Mouse (Mus musculus) left cerebral cortex, postnatal 36 days (tissue): ENCODE measurements around the gene Bpgm. TPM values are rescaled to one million over a fixed set of nuclear protein-coding genes. Genes with fewer than 3 reads are reported as not detected.

Experiments
- DNase-seq, 2 experiments: peaks; one replicate each; pipeline ENCODE4 v3.0.0; 2021 to 2022; ENCODE audit warnings: low spot score in 2 of 2, mixed read lengths in 1 of 2
- intact Hi-C: fragments of 180-260 bp; cut with DNase I; formaldehyde crosslinking; loops from one replicate; pipeline ENCODE4 v1.15.1; 2025
- total RNA-seq, 2 experiments: library from RNA; stranded (reverse); gene quantifications; 2 replicates each; pipeline ENCODE4 v1.2.3; 2021

Bpgm gene
- total RNA-seq, result 10 to 100 TPM; 63.2 to 70.6 TPM

- DNase-seq, result peak; percentile 99 to 100
- intact Hi-C loops, result no loop called here
Measured at GRCm38 (mm10) chr6:34475974-34476794, at the start of gene Bpgm. Gene Bpgm (plus strand): TSS chr6:34476207.

GRCm38 (mm10) chr6:34439006-34439405, 37.0 kb upstream of the Bpgm start:
- intact Hi-C loops, result no loop called here
- no peak for DNase-seq

- intact Hi-C loops, result no loop called here
- no peak for DNase-seq
Measured at GRCm38 (mm10) chr6:34441556-34442257, 34.3 kb upstream of the Bpgm start.

- intact Hi-C loops, result no loop called here
- DNase-seq, result no peak
Measured at GRCm38 (mm10) chr6:34443791-34444190, 32.2 kb upstream of the Bpgm start.

GRCm38 (mm10) chr6:34447961-34448360, 28.0 kb upstream of the Bpgm start:
- DNase-seq, result peak; percentile 49 to 68
- intact Hi-C loops, result loop anchor here (1.0 to 5.0 kb wide), 2 partner anchors 76 to 156 kb away; no protein-coding TSS in a partner anchor

GRCm38 (mm10) chr6:34448696-34449095, 27.3 kb upstream of the Bpgm start:
- intact Hi-C loops, result loop anchor here (1.0 to 5.0 kb wide), 2 partner anchors 76 to 156 kb away; no protein-coding TSS in a partner anchor
- DNase-seq, result no peak

- DNase-seq, result no peak
- intact Hi-C loops, result no loop called here
Measured at GRCm38 (mm10) chr6:34452963-34453770, 22.8 kb upstream of the Bpgm start.

GRCm38 (mm10) chr6:34459456-34459855, 16.6 kb upstream of the Bpgm start:
- no peak for DNase-seq
- intact Hi-C loops, result no loop called here

GRCm38 (mm10) chr6:34460651-34461050, 15.4 kb upstream of the Bpgm start:
- intact Hi-C loops, result no loop called here
- DNase-seq, result no peak

GRCm38 (mm10) chr6:34463582-34463981, 12.4 kb upstream of the Bpgm start:
- intact Hi-C loops, result no loop called here
- no peak for DNase-seq

GRCm38 (mm10) chr6:34471434-34472110, 4.4 kb upstream of the Bpgm start:
- DNase-seq, result no peak
- intact Hi-C loops, result no loop called here

- intact Hi-C loops, result no loop called here
- DNase-seq, result no peak
Measured at GRCm38 (mm10) chr6:34473346-34473745, 2.7 kb upstream of the Bpgm start.

GRCm38 (mm10) chr6:34474031-34474430, 2.0 kb upstream of the Bpgm start:
- no peak for DNase-seq
- intact Hi-C loops, result no loop called here

- intact Hi-C loops, result no loop called here
Measured at GRCm38 (mm10) chr6:34475391-34475790, 616 bp upstream of the Bpgm start.

GRCm38 (mm10) chr6:34478036-34478435, 2.0 kb downstream of the Bpgm start:
- DNase-seq, result no peak
- intact Hi-C loops, result no loop called here

More at GRCm38 (mm10) chr6:34475391-34475790, 616 bp upstream of the Bpgm start:
- DNase-seq, result no peak

GRCm38 (mm10) chr6:34478677-34479360, 2.8 kb downstream of the Bpgm start:
- intact Hi-C loops, result no loop called here
- DNase-seq, result no peak

GRCm38 (mm10) chr6:34479531-34479930, 3.5 kb downstream of the Bpgm start:
- intact Hi-C loops, result no loop called here
- DNase-seq, result no peak

- no peak for DNase-seq
Measured at GRCm38 (mm10) chr6:34480749-34481148, 4.7 kb downstream of the Bpgm start.

GRCm38 (mm10) chr6:34481349-34481748, 5.3 kb downstream of the Bpgm start:
- intact Hi-C loops, result no loop called here
- DNase-seq, result no peak

More at GRCm38 (mm10) chr6:34480749-34481148, 4.7 kb downstream of the Bpgm start:
- intact Hi-C loops, result no loop called here
